Mouse (Mus musculus) heart, embryonic 14.5 days (tissue): ENCODE measurements around the gene Gm45618. TPM values are rescaled to one million over a fixed set of nuclear protein-coding genes. Genes with fewer than 3 reads are reported as not detected.
"Not testable (repeated sequence)": the region's sequence is repeated elsewhere in the genome, so short reads cannot be mapped to it uniquely, and the experiment has no call there.

Experiments used
- ATAC-seq: fragments of 200-750 bp; cut with Nextera tagmentation; 2 replicates; pipeline ENCODE4 v1.8.0; 2017; ENCODE audit warnings: low read depth, moderate TSS enrichment; ENCODE audit not compliant: insufficient number of reproducible peaks, insufficient read depth, low FRiP score
- H3K27ac ChIP-seq, 2 experiments: fragments of 200-500 bp in 1 of 2; fragments of 300-500 bp in 1 of 2; sonication (generic) in 1 of 2; replicated peaks in 1 of 2; 2 replicates each; pipeline ENCODE4 v1.5.1; 2012 to 2014; ENCODE audit warnings: low read depth in 2 of 2, low read length in 2 of 2, control low read depth in 1 of 2, mild to moderate bottlenecking in 1 of 2, mixed read lengths in 1 of 2; ENCODE audit not compliant: control insufficient read depth in 1 of 2, insufficient read depth in 1 of 2
- H3K27me3 ChIP-seq: fragments of 300-500 bp; sonication (generic); 2 replicates; pipeline ENCODE4 v1.6.1; 2014; ENCODE audit warnings: mild to moderate bottlenecking, low read length, control low read depth; ENCODE audit not compliant: control insufficient read depth, insufficient read depth
- H3K36me3 ChIP-seq: fragments of 300-500 bp; sonication (generic); 2 replicates; pipeline ENCODE4 v1.6.1; 2014; ENCODE audit warnings: mild to moderate bottlenecking, control low read depth, low read length, mixed read lengths; ENCODE audit not compliant: control insufficient read depth, insufficient read depth
- H3K4me1 ChIP-seq, 2 experiments: fragments of 200-500 bp in 1 of 2; fragments of 300-500 bp in 1 of 2; sonication (generic) in 1 of 2; 2 replicates each; pipeline ENCODE4 v1.6.1; 2012 to 2014; ENCODE audit warnings: low read length in 2 of 2, control low read depth in 1 of 2, mixed read lengths in 1 of 2; ENCODE audit not compliant: control insufficient read depth in 2 of 2, insufficient read depth in 2 of 2
- H3K4me2 ChIP-seq: fragments of 300-500 bp; sonication (generic); 2 replicates; pipeline ENCODE4 v1.6.1; 2014; ENCODE audit warnings: mild to moderate bottlenecking, low read length
- H3K4me3 ChIP-seq, 2 experiments: fragments of 200-500 bp in 1 of 2; fragments of 300-500 bp in 1 of 2; sonication (generic) in 1 of 2; 2 replicates each; pipeline ENCODE4 v1.5.1; 2012 to 2014; ENCODE audit warnings: low read length in 2 of 2, mild to moderate bottlenecking in 2 of 2, control low read depth in 1 of 2, low read depth in 1 of 2, moderate library complexity in 1 of 2; ENCODE audit not compliant: control insufficient read depth in 1 of 2, insufficient read depth in 1 of 2
- H3K9ac ChIP-seq: fragments of 300-500 bp; sonication (generic); 2 replicates; pipeline ENCODE4 v1.6.1; 2014; ENCODE audit warnings: mild to moderate bottlenecking, low read length
- H3K9me3 ChIP-seq: fragments of 300-500 bp; sonication (generic); 2 replicates; pipeline ENCODE4 v1.6.1; 2016; ENCODE audit warnings: low read length, control low read depth; ENCODE audit not compliant: control insufficient read depth
- WGBS: fragments of 180-500 bp; shearing (Covaris S2); extraction: QIAGEN DNeasy Blood & Tissue Kit; methylation state at CpG from one replicate; pipeline ENCODE4 v1.1.7; 2014; 5-methylcytosine and 5-hydroxymethylcytosine counted together
- polyA plus RNA-seq: library from polyadenylated mRNA; unstranded; fragments of >200 nt; fragmentation: Nextera tagmentation; extraction: Ambion mirVana; gene quantifications from 2 replicates; pipeline ENCODE4 v1.2.1, GENCODE M21; 2014

Gene Gm45618
- polyA plus RNA-seq: not detected in 2 replicates

DNA sequence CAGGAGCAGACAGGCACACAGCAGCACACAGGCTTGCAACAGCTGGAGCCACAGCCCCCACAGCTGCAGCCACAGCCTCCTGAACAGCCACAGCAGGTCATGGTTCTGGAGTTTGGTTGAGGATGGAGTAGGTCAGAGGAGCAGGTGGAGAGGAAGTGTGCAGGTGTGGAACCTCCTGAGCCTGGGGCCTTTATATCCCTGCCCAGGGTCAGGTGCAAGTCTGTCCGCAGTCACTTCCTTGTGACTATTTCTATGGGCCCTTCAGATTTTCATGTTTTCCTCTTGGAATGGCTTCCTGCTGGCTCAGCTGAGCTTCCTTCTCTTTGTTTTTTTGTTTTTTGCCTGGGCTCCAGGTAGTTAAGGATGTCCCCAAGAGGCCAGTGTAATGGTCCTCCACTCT, at the start of gene Gm45618:
Gene Gm45618, minus strand, starts transcription at position 101 of the 400 bp plus-strand sequence.
- H3K36me3 ChIP-seq, H3K4me2 ChIP-seq, H3K27ac ChIP-seq, H3K27me3 ChIP-seq, ATAC-seq, H3K4me1 ChIP-seq, H3K9me3 ChIP-seq, H3K4me3 ChIP-seq, H3K9ac ChIP-seq: not testable (repeated sequence)
- WGBS: 85% methylated on average over 1 of the region's 1 CpGs

DNA sequence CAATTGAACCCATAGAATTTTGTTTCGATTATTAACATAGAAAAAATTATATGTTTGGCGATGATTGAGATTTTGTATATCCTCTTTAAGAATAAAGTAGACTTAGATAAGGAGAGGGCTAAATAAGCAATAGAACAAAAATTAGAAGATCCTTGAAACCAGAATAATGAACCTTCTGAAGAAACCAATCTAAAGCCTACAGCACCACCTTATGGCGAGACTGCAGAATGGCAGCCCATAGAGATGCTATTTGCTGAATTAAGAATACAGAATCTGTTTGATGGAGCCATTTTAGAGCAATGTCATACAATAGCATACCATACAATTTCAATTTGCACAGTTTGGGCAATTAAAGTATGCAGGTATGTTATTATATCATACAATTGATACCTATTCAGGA, 49.3 kb upstream of the Gm45618 start:
- no peak overlapping the region for H3K9ac ChIP-seq
- no peaks in the 10 kb centered on the region for H3K9me3 ChIP-seq
- no peak overlapping the region for H3K27ac ChIP-seq
- 46% methylated on average over 3 of the region's 3 CpGs for WGBS
- ATAC-seq: no peak
- peaks cover 4% of the 10 kb centered on the region; the same call in 1 of the 2 replicates for H3K27me3 ChIP-seq
- H3K4me3 ChIP-seq: no peak overlapping the region
- H3K4me1 ChIP-seq: no peaks in the 10 kb centered on the region
- H3K4me2 ChIP-seq: no peak overlapping the region
- no peaks in the 10 kb centered on the region for H3K36me3 ChIP-seq

DNA sequence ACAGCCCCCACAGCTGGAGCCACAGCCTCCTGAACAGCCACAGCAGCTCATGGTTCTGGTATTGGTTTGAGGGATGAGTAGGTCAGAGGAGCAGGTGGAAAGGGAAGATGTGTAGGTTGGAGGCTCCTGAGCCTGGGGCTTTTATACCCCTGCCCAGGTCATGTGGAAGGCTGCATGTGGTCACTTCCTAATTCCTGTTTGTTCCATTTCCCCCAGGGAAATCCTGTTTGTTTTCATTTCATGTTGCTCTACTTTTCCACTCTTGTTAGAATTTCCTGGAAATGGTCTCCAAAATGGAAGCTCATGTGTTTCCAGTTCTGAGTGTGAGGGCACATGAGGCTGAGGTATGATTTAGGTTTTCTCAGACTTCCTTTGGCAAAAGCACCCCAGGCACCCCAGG, 45.1 kb upstream of the Gm45618 start, which contains the start of gene Gm4553:
Gene Gm4553, minus strand, starts transcription at position 101 of the 400 bp plus-strand sequence.
- not testable (repeated sequence) for H3K36me3 ChIP-seq, H3K27me3 ChIP-seq, ATAC-seq, H3K9ac ChIP-seq, H3K4me2 ChIP-seq, H3K27ac ChIP-seq, H3K4me3 ChIP-seq, H3K9me3 ChIP-seq, H3K4me1 ChIP-seq

DNA sequence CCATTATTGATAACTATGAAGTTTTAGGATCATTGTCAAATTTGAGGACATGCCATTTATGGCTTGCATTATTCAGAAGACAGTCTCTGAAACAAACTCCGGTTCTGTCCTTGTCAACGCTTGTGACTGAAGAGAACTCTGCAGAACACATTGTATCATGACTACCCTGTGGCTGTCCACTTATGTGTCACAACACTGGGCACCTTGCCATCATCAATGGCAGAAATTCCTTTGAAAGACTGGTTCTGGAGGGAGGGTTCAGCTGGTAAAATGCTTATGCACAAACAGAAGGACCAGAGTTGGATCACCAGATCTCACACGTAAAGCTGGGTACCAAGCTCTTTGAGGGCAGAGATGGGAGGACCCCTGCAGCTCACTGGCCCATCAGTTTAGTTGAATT, 38.8 kb upstream of the Gm45618 start:
- H3K9me3 ChIP-seq: no peaks in the 10 kb centered on the region
- H3K36me3 ChIP-seq: no peaks in the 10 kb centered on the region
- no peak overlapping the region for H3K4me2 ChIP-seq
- ATAC-seq: no peak
- no peak overlapping the region for H3K27ac ChIP-seq
- H3K27me3 ChIP-seq: no peaks in the 10 kb centered on the region; the same call in 1 of the 2 replicates
- no peak overlapping the region for H3K4me3 ChIP-seq
- no peaks in the 10 kb centered on the region for H3K4me1 ChIP-seq
- no peak overlapping the region for H3K9ac ChIP-seq
- 80% methylated on average over 3 of the region's 3 CpGs for WGBS

DNA sequence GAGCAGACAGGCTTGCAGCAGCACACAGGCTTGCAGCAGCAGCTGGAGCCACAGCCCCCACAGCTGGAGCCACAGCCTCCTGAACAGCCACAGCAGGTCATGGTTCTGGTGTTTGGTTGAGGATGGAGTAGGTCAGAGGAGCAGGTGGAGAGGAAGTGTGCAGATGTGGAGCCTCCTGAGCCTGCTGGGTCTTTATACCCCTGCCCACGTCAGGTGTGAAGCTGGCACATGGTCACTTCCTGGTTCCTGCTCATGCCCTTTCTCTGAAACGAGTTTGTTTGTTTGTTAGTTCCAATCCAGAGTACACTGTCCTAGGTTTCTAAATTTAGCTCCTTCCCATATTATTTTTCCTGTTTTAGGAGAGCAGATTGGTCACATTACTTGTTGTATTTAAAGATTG, 36.5 kb upstream of the Gm45618 start, which contains the start of gene Gm29735:
Gene Gm29735, minus strand, starts transcription at position 101 of the 400 bp plus-strand sequence.
- not testable (repeated sequence) for H3K9ac ChIP-seq, H3K36me3 ChIP-seq, H3K4me1 ChIP-seq, H3K27me3 ChIP-seq, ATAC-seq, H3K27ac ChIP-seq, H3K4me2 ChIP-seq, H3K4me3 ChIP-seq, H3K9me3 ChIP-seq
- 36% methylated on average over 2 of the region's 2 CpGs for WGBS

DNA sequence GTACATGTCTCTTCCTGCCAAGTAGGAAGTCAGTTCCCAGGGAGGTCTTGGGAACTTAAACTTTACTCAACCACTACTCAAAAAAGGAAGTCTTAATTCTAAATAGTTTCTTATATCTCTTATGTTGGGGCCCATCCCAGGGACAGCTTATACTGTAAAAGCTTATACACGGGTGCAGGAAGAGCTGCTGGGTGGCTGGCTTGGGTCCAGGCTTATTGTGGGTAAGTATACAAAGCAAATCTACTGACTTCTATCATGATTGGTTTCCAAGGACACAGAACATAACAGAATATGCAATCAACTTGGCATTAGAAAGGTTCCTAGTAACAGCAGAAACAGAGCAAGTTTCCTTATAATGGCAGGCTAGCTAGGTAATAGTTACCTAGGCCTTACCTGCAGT, 34.8 kb upstream of the Gm45618 start:
- Histone ChIP-seq H3K36me3 (no peaks in the 10 kb centered on the region), H3K4me3 (no peak overlapping the region), H3K9ac (no peak overlapping the region), H3K9me3 (no peaks in the 10 kb centered on the region), H3K27ac (no peak overlapping the region), H3K4me1 (no peaks in the 10 kb centered on the region), H3K27me3 (no peaks in the 10 kb centered on the region), H3K4me2 (no peak overlapping the region)
- 44% methylated on average over 1 of the region's 1 CpGs for WGBS
- no peak for ATAC-seq

DNA sequence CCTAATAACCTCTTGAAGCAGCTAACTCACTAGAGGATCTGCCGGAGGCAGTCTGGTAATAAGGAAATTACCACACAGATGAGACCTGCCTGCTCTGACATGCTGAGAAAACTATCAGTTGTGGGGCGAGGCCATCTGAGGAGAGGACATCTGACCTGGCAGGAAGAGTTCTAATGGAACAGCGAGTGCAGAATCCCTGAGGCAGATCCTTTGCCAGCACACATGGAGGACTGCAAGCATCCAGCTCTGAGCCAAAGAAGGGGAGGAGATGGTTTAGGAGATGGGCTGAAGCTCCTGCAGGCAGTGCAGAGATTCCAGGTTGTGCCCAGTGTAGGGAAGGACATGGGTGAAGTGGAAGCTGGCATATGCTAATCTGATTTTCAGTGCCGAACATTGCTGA, 31.7 kb upstream of the Gm45618 start:
- Histone ChIP-seq H3K4me2 (no peak overlapping the region), H3K9ac (no peak overlapping the region), H3K27ac (no peak overlapping the region), H3K4me1 (no peaks in the 10 kb centered on the region), H3K9me3 (no peaks in the 10 kb centered on the region), H3K36me3 (no peaks in the 10 kb centered on the region), H3K4me3 (no peak overlapping the region), H3K27me3 (no peaks in the 10 kb centered on the region)
- no peak for ATAC-seq
- WGBS: 69% methylated on average over 4 of the region's 4 CpGs

DNA sequence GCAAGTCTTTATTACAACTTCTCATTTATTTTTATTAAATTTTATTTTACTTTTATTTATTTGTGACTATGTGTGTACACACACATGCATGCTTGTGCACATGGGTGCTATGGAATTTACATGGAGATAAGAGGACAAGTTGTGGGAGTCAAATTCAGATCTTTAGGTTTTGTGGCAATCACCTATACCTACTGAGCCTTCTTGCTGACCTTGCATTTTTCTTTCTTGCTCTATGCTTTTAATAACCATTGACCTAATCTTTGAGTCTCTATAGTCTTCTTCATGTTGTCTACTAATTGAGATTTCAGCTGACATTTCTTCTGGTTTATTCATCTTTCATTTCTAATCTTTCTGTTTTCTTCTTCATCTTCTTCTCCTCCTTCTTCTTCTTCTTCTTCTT, 28.1 kb upstream of the Gm45618 start:
- H3K4me2 ChIP-seq: no peak overlapping the region
- no peaks in the 10 kb centered on the region for H3K4me1 ChIP-seq
- H3K36me3 ChIP-seq: no peaks in the 10 kb centered on the region
- H3K27ac ChIP-seq: no peak overlapping the region
- no peak overlapping the region for H3K9ac ChIP-seq
- H3K4me3 ChIP-seq: no peak overlapping the region
- no peak for ATAC-seq
- H3K9me3 ChIP-seq: no peaks in the 10 kb centered on the region
- H3K27me3 ChIP-seq: 0 out of 2 replicates have a peak, but pooled peaks cover 5% of the 10 kb centered on the region
